Mouse (Mus musculus) right cerebral cortex, postnatal 25 days (tissue): ENCODE results near the gene Ralgps2.

Experiments
- DNase-seq: peaks from one replicate; pipeline ENCODE4 v3.0.0; 2022

Gene Ralgps2

DNA sequence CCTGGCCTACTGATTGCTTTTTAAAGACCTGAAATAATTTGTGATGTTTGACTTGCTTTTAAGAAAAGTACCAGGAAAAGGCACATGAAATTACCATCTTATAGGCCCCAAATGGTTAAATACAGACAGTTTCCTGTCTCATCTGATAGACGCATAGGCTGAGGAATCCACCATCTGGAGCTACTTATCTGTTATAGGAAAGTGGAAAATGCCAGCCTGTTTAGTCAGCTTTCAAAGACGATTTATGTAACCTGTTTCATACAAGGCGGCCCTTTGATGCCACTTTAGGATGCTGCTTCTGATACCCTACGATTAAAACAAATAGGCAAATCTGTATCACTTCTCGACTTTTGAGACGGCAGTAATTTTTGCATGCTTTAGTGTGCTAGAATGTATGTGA lies 138.2 kb downstream of the Ralgps2 start:
- no peak for DNase-seq

DNA sequence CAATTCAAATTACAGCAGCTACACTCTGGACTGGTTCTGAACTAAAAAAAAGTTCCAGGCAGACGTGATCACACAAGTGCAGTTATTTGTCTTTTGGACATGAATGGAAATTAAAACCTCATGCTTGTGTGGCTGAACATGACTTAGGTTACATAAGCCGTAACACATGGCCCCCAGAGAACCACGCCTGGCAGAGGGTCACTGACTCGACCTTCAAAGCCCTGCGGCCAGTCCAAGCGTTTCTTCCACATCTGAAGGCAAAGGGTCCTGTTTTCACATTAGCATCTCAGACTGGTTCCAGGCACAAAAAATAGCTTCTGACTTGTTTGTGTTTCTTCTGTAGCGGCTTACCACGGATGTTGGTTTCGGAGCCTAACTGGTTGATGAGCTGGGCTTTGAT lies 143.2 kb downstream of the Ralgps2 start:
- DNase-seq = no peak

DNA sequence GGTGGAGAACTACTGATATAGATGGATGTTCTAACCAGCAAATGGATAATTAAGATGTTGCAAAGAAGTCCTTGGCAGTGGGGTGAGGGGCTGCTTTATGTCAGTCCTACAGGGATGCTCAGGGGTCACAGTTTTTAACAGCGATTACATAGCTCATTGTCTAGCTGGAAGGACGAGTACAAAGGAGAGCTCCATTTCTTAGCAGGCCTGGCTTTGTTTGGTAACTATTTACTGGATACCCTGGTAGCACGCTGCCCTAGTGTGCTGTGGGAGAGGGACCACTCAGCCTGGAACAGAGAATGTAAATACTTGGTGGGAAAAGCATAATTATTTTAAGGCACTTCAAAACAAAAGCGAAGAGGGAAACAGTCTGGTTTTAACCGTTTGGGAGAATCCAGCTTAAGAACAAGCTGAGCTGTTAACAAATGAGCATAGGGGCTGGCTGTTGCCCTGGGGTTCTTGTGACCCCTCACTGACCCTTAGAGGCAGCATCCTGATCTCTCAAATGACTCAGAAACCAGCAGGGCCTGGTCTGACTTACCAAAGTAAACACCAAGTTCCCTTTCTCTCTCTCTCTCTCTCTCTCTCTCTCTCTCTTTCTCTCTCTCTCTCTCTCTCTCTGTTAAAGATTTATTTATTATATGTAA lies 149.5 kb downstream of the Ralgps2 start:
- no peak for DNase-seq

DNA sequence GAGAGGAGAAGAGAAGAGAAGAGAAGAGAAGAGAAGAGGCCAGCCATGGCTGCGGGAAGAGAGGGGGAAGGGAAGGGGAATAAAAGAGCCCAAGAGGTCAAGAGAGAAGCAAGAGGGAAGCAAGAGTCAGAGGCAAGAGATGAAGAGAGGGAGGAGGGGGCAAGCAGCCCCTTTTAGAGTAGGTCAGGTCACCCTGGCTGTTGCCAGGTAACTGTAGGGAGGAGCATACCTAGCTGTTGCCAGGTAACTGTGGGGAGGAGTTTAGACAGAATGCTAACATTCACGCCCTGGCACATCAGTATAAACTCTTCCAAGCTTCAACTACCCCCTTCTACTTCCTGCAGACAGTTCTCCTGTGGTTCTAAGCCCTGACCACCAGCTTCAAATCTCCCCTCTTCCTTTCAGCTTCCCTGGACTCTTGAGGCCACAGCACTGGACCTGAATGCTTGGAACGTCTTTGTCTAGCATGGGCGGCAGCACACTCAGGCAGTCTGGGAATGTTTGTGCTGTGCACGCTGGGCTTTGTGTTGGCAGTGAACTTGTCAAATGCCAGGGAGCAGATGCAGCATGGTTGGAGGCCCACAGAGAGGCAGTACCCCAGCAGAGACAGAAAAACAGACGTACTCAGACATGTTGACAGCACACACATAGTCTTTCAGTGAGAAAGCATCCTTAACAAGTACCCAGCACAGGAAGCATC lies 152.1 kb downstream of the Ralgps2 start:
- DNase-seq = no peak

DNA sequence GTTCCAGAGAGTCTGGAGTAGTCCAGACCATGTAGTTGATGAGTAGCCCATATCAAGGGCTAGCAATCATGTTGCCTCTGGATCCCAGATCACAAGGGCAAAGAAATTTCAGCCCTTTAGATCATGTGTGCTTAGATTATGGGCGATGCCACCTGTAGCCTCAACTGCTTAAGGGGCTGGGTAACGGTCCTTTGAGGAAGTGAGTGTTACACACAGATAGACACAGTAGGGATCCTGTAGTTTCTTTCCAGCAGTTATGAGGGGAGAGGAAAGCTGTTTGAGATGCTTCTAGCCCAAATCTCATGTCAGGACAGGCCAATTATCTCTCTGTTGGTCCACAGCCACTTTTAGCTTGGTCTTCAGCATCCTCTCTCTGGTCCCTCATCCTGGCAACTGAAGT lies 153.4 kb downstream of the Ralgps2 start:
- no peak for DNase-seq

DNA sequence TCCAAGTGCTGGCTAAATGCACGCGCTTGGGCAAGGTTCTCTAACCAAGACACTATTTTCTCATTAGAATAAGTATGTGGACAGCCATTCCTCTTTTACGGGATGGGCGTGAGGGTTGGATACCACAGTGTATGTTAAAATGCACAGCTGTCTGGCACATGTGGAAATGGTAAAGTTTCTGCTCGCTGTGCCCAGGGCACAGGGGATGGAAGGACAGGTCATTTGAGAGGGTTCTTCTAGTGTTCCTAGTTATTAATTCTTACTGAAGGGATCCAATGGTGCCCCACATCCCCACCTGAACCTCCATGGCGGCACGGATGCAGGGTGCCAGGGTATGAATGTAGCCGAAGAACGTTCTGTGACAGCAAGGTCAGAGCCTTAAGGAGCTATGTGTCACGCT lies 154.5 kb downstream of the Ralgps2 start:
- DNase-seq = no peak

DNA sequence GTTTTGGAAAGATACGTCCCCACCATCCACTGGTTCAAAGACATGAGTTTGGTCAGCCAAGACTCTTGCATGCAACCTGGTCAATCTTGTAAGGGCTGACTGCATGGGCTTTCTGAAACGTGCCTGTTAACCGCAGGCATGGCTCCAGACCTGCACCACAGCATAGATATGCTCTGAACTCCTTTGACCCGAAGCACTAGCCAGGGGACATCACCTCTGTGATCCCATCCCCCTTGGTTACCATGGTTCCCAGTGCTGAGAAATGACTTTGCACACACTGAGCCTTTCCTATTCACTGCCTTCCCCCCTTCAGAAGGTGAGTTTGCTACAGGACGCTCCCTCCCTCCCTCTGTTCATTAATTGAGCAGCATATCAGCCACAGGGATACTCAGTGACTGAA lies 155.3 kb downstream of the Ralgps2 start:
- no peak for DNase-seq

DNA sequence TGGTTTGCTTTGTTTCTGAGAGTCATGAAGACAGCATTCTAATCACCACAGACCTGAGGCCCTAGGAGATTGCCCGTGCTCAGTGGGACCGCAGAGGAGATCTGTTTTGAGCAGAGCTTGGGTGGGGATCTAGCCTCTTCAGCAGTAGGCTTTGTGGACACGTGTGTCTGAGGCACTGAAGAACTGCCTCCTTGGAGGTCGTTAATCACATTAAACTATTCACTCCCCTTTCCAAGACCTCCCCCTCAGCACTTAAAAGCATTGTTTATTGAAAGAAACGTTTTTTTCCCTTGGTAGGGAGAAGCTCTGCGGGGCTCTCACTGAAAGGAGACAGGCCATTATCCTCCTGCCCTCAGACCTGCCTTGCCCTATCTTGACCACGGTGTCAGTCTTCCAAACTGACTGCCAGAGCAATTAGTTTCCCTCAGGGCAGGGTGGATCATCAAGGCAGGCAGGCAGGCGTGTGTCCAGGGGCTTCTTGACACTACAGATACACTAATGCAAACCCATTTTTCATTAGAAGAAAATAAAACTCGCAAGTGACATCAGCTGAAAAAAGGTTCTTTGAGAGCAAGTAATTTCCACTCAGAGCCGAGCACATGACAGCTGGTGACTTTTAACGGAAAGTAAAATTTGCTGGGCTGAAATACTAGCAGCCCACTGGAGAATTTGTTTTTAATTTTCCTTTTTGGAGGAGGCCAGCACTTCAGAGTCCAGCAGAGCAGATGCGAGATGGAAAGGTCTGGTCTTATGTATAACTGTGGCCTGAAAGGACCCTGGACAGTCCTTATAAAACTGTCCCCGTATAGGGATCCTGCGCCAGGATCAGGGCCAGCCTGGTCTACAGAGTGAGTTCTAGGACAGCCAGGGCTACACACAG lies 157.2 kb downstream of the Ralgps2 start:
- no peak for DNase-seq

DNA sequence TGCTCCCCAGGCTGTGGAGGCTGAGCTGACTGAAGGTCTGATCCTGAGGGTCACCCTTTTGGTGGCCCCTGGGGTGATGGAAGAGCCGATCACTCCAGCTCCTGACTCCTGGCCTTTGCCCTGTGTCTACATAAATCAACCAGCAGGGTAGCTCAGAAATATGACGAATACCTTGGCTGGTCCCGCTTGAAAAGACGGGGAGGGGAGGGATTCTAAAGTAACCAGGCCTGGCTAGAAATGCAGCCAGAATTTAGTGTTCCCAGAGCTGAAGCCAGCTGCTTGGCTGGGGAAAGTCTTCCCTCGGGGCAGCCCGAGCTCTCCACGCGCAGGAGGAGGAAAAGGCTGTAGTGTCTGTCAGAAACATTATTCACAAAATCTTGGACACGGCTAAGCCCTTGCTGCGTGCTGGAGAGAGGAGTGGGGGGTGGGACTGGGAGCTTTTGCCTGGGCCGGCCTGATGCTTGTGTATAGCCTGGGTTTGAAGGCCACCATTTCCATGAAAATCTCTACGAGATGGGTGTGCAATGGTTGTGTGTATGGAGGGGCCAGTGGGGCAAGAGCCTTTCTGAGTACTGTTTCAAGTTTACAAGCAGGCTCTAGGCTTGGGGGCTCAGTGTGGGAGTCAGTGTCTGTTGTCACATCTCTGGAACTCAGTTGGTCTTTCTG lies 158.2 kb downstream of the Ralgps2 start:
- no peak for DNase-seq

DNA sequence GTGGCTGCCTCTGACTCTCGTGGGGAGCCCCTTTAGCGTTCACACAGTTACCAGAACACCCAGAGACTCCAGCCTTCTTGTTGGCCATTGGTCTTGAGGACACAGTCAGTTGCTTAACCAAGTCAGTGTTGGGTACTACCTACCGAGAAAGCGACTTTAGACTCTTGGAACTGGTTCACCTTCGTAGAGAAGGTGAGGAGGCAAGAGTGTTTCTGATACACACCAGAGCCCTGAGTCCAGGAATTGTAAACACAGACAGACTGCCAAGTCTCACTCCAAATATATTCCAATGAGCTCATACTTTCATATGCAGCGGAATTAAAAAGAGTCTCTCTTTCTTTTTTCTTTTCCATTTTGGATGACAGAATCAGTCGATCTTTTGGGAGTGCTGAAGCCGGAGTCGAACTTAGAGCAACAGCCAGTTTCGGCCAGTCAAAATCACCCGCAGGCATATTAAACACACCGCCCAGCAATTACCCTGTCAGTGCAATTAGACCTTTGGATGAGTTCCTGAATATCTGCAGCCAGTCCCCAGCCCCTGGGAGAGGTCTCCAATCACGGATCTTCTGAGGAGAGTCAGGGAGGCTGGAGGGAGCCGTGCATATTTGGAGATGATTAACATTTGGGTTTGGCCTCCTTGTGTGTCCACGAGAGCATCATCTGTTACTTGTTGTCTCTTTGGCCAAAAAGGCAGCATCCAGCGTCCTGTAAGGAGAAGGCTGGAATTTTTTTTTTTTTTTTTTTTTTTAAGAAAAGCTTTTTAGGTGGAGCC lies 159.0 kb downstream of the Ralgps2 start:
- DNase-seq = no peak

DNA sequence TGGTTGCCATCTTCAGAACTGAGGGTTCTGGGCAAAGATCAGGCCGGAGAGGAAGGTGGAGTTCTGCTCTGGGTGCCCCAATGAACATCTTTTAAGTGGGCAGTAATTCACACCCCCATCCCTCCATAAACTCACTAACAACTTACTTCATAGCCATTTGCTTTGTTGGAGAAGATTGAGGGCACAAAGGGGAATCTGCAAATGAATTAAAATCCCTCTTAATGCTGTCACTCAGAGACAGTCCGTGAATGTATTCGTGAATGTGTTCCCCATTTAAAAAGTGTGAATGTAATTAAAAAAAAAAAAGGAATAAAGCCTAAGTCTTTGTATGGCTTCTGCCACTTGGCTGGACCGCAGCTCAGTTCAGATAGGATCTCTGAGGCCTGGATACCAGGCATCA lies 159.8 kb downstream of the Ralgps2 start:
- no peak for DNase-seq

DNA sequence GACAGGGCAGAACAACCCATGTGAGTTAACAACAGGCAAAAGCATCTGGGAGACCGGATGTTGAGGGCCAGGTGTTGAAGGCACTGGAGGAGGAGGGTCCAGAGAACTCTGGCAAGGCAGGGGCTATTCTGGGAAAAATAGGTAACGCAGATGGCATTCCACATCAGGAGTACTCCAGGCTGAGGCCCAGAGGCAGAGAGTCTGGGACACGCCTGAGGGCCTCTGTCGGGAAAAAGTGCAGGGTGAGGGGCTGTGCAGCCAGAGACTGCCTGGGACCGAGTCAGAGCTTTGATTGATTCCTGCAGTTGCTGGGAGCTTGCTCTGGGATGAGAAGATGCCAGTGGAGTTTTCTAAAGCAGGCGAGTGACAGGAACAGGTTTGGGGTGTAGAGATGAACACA lies 160.4 kb downstream of the Ralgps2 start:
- no peak for DNase-seq

DNA sequence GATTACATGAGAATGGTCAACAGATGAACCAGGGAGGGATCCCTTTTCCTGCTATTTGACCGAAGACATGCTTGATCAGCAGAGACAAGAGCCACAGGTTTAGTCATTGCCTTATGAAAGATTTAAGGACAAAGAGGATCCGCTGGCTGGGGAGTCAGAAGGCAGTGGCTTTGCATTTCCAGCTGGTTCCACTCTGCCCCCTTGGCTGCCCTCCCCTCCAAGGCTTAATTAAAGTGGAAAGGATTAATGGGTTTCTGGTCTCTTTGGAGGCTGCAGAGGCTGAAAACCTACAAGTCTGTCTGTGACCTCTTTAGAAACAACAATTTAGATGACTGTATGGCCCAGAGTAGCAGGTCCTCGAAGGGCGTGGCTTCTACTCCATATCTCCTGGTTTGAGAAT lies 161.5 kb downstream of the Ralgps2 start:
- no peak for DNase-seq

DNA sequence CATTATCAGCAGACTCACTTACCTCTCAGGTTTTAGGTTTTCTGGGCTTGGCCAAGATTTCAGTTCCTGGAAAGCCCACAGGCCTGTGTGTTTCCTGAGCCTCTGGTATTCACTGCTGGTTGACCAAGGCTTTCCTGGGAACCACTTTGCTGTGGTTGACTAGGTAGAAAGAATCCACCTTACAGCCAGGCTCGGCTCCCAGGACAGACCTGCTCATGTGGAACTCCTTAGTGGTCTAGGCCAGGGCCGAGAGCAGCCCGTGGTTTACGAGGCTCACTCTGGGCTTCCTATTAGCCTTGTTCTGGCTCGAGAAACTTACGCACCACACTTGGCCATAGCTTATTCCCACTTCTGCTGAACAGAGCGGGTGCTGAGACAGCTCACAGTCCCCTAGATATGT lies 163.4 kb downstream of the Ralgps2 start:
- no peak for DNase-seq

DNA sequence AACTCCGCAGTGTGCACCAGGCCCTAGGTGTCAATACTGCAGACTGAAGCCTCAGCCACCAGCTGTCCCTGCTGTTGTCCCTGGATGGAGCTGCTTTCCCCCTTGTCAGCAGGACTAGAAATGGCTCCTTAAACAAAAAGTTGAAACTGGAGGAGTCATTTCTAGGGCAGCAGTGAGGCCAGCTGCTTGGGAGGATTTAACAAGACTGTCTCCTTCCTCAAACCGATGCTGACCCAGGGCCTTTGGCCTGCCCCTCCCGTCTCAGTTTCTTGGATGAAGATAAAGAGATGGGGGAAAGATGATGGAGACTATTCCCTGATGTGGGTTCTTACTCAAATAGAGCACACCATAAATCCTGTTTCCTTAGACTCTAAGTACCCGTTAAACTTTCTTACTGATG lies 164.2 kb downstream of the Ralgps2 start:
- DNase-seq = no peak

DNA sequence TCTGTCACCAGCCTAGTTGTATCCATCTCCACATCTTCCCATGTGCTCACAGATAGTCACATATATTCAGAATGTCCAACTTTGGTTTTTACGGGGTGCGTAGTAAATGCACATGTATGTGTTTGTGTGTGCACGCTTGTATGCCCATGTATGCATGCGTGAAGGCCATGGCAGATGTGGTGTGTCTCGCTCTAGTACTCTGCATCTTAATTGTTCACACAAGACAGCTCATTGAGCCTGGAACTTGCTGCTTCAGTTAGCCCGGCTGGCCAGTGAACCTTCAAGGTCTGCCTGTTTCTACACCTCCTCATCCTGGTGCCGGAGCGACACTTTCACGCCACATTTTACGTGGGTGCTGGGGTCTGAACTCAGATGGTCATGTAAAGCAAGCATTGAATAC lies 168.6 kb downstream of the Ralgps2 start:
- no peak for DNase-seq

DNA sequence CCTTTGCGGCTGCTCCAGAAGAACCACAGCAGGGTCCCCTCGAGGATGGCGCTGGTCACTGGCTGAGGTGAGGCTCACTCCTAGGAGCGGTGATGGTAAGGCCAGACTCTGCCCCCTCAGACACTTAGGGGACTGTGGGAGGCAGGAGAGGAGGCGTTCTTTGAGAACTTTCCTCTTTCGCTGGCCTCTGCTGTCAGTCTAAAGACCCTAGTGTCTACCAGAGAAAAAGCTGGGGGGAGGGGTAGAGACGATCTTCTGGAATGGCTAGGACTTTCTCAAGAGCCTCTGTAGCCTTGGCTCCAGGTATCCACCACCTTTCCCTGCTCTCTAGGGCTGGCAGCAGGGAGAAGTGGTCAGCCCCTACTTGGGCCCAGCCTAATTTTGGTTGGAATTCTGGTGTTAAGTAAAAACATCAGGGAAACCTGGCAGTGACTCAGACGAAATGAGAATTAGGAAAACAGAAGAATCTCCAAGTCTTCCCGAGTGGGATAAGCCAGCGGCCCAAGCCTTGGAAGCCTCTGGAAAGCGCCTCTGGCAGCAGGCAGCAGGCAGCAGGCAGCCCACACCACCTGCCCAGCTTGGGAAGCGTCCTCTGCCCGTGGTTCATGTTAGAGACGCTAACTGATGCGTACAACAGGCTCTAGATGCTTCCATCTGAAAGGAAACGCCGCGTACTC lies 169.7 kb downstream of the Ralgps2 start:
- no peak for DNase-seq

DNA sequence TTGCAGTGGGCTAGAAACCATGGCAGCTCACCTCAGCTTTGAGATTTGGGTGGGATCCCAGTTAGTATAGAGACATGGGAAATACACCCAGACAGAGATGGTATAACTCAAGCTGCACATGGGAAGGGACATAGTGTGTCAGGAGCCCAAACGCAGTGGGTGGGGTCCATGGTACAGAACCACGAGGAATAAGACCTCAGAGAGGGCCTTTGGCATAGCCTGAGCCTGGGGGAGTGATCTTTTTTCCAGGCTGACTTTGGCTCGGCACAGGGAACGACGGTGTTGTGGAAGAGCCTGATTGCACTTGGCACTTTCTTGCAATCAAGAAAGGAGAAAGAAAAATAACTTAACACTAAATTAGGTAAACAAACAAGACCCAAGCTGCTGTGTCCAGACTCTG lies 170.3 kb downstream of the Ralgps2 start:
- DNase-seq = no peak

DNA sequence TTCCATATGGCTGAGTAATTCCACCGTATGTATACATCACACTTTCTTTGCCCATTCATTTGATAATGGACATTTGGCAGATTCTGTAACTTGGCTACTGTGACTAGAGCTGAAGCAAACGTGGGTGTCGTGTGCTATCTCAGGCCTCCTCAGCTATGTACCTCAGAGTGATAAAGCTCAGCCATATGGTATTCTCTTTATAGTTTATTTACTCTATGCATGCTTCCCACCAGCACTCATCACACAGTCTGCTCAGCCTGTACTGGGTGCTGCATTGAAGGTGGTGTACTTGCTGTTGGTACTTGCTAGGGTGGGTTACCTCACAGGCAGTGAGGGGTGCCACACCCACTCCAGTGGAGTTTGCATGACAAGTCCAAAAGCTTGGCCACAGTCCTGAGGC lies 174.1 kb downstream of the Ralgps2 start:
- DNase-seq = peak; percentile 46

DNA sequence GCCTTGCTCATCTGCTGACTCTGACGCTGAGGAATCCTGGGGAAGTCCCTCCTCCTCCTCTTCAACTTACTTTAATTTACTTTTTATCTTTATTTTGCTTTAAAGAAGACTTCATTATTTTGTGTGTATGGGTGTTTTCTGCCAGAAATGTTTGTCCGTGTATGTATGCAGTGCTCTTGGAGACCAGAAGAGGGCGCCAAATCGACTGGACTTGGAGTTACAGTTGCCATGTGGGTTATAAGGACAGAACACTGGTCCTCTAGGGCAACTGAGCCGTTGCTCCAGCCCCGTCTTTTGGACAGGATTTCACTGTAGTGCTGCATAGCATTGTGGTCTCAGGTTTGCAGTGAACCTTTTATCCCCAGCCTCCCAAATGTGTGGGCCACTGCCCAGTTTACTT lies 174.8 kb downstream of the Ralgps2 start:
- DNase-seq = no peak

DNA sequence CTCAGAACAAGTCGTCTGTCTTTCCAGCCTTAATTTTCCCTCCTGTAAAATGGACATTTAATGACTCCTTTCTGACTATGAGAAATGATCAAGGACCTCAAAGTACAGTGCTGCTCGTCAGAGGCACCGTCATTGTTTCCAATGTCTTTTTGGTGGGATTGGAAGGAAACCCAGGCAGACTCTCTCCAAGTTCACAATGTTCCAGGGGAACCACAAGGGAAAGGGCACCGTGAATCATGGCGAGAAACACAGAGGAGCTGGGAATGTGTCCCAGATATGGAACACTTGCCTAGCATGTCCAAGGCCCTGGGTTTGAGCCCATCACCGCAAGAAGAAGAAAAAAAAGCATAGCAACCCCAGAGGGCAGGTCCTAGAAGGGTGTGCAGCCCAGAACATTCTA lies 176.1 kb downstream of the Ralgps2 start:
- no peak for DNase-seq

DNA sequence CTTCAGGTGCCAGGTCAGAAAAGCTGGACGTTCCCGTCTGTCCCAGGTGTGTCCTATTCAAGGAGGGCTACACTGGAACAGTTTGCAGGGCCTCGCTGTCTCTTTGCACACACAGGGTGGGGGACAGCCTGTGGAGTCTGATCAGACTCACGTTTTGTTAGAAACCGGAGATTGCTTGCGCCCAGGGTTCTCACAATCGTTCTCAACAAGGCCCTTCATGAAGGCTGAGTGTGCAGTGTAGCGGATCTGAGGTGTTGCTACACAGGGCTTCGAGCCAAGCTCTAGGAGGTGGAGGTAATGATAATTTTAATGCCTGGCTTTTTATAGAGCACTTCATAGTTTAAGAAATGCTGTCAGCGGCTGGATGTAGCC lies 178.0 kb downstream of the Ralgps2 start:
- no peak for DNase-seq
